Mouse (Mus musculus): Measurements from ENCODE around the gene 4930595D18Rik. TPM values are rescaled to one million over a fixed set of nuclear protein-coding genes. Genes with fewer than 3 reads are reported as not detected.

4930595D18Rik gene
- total RNA-seq, 1 experiment from 2014 or later = not detected

GRCm38 (mm10) chr12:111181848-111182247 lies 2.4 kb downstream of the 4930595D18Rik start:
- ATAC-seq (replicated peaks in 1 of 2; ENCODE audit: insufficient read depth in 1 of 2, low FRiP score in 2 of 2, low TSS enrichment in 1 of 2, low read depth in 1 of 2, poor library complexity in 2 of 2, severe bottlenecking in 2 of 2) = no peak

- no peak for ATAC-seq (replicated peaks in 1 of 2; ENCODE audit: insufficient read depth in 1 of 2, low FRiP score in 2 of 2, low TSS enrichment in 1 of 2, low read depth in 1 of 2, poor library complexity in 2 of 2, severe bottlenecking in 2 of 2)
Observed at GRCm38 (mm10) chr12:111178772-111179171, 5.5 kb downstream of the 4930595D18Rik start.

- ATAC-seq (replicated peaks in 1 of 2; ENCODE audit: insufficient read depth in 1 of 2, low FRiP score in 2 of 2, low TSS enrichment in 1 of 2, low read depth in 1 of 2, poor library complexity in 2 of 2, severe bottlenecking in 2 of 2) = no peak
Observed at GRCm38 (mm10) chr12:111168891-111169290, 15.4 kb downstream of the 4930595D18Rik start.

- ATAC-seq (replicated peaks in 1 of 2; ENCODE audit: insufficient read depth in 1 of 2, low FRiP score in 2 of 2, low TSS enrichment in 1 of 2, low read depth in 1 of 2, poor library complexity in 2 of 2, severe bottlenecking in 2 of 2) = no peak
Observed at GRCm38 (mm10) chr12:111166681-111167289, 17.5 kb downstream of the 4930595D18Rik start.

GRCm38 (mm10) chr12:111165831-111166591 lies 18.3 kb downstream of the 4930595D18Rik start, which contains the start of gene Traf3:
Gene Traf3 (plus strand): TSS chr12:111166370.
- 0 out of 4 replicates have a peak, but pooled peaks of 1 of the 2 experiments have one; percentile 14 for ATAC-seq (replicated peaks in 1 of 2; ENCODE audit: insufficient read depth in 1 of 2, low FRiP score in 2 of 2, low TSS enrichment in 1 of 2, low read depth in 1 of 2, poor library complexity in 2 of 2, severe bottlenecking in 2 of 2)

GRCm38 (mm10) chr12:111165146-111165812 lies 19.0 kb downstream of the 4930595D18Rik start:
- peak in 1 of 2 experiments; percentile 39; a peak in 2 of 4 replicates for ATAC-seq (replicated peaks in 1 of 2; ENCODE audit: insufficient read depth in 1 of 2, low FRiP score in 2 of 2, low TSS enrichment in 1 of 2, low read depth in 1 of 2, poor library complexity in 2 of 2, severe bottlenecking in 2 of 2)

GRCm38 (mm10) chr12:111164310-111164751 lies 20.0 kb downstream of the 4930595D18Rik start:
- ATAC-seq (replicated peaks in 1 of 2; ENCODE audit: insufficient read depth in 1 of 2, low FRiP score in 2 of 2, low TSS enrichment in 1 of 2, low read depth in 1 of 2, poor library complexity in 2 of 2, severe bottlenecking in 2 of 2) = peak; percentile 74 to 81

- no peak for ATAC-seq (replicated peaks in 1 of 2; ENCODE audit: insufficient read depth in 1 of 2, low FRiP score in 2 of 2, low TSS enrichment in 1 of 2, low read depth in 1 of 2, poor library complexity in 2 of 2, severe bottlenecking in 2 of 2)
Observed at GRCm38 (mm10) chr12:111162312-111163061, 21.8 kb downstream of the 4930595D18Rik start.

- ATAC-seq (replicated peaks in 1 of 2; ENCODE audit: insufficient read depth in 1 of 2, low FRiP score in 2 of 2, low TSS enrichment in 1 of 2, low read depth in 1 of 2, poor library complexity in 2 of 2, severe bottlenecking in 2 of 2) = no peak
Observed at GRCm38 (mm10) chr12:111161943-111162311, 22.4 kb downstream of the 4930595D18Rik start.

- ATAC-seq (replicated peaks in 1 of 2; ENCODE audit: insufficient read depth in 1 of 2, low FRiP score in 2 of 2, low TSS enrichment in 1 of 2, low read depth in 1 of 2, poor library complexity in 2 of 2, severe bottlenecking in 2 of 2) = no peak
Observed at GRCm38 (mm10) chr12:111160871-111161270, 23.4 kb downstream of the 4930595D18Rik start.

- peak; percentile 68 to 72 for ATAC-seq (replicated peaks in 1 of 2; ENCODE audit: insufficient read depth in 1 of 2, low FRiP score in 2 of 2, low TSS enrichment in 1 of 2, low read depth in 1 of 2, poor library complexity in 2 of 2, severe bottlenecking in 2 of 2)
Observed at GRCm38 (mm10) chr12:111159659-111160428, 24.4 kb downstream of the 4930595D18Rik start.

GRCm38 (mm10) chr12:111155756-111156155 lies 28.5 kb downstream of the 4930595D18Rik start:
- ATAC-seq (replicated peaks in 1 of 2; ENCODE audit: insufficient read depth in 1 of 2, low FRiP score in 2 of 2, low TSS enrichment in 1 of 2, low read depth in 1 of 2, poor library complexity in 2 of 2, severe bottlenecking in 2 of 2) = no peak

GRCm38 (mm10) chr12:111154641-111155040 lies 29.6 kb downstream of the 4930595D18Rik start:
- ATAC-seq (replicated peaks in 1 of 2; ENCODE audit: insufficient read depth in 1 of 2, low FRiP score in 2 of 2, low TSS enrichment in 1 of 2, low read depth in 1 of 2, poor library complexity in 2 of 2, severe bottlenecking in 2 of 2) = no peak

GRCm38 (mm10) chr12:111153946-111154345 lies 30.3 kb downstream of the 4930595D18Rik start:
- ATAC-seq (replicated peaks in 1 of 2; ENCODE audit: insufficient read depth in 1 of 2, low FRiP score in 2 of 2, low TSS enrichment in 1 of 2, low read depth in 1 of 2, poor library complexity in 2 of 2, severe bottlenecking in 2 of 2) = no peak

- ATAC-seq (replicated peaks in 1 of 2; ENCODE audit: insufficient read depth in 1 of 2, low FRiP score in 2 of 2, low TSS enrichment in 1 of 2, low read depth in 1 of 2, poor library complexity in 2 of 2, severe bottlenecking in 2 of 2) = peak in 1 of 2 experiments; percentile 32; a peak in 1 of 4 replicates
Observed at GRCm38 (mm10) chr12:111152981-111153710, 31.1 kb downstream of the 4930595D18Rik start.

- ATAC-seq (replicated peaks in 1 of 2; ENCODE audit: insufficient read depth in 1 of 2, low FRiP score in 2 of 2, low TSS enrichment in 1 of 2, low read depth in 1 of 2, poor library complexity in 2 of 2, severe bottlenecking in 2 of 2) = no peak
Observed at GRCm38 (mm10) chr12:111152579-111152978, 31.7 kb downstream of the 4930595D18Rik start.

All from hematopoietic stem cell, adult 5-6 weeks (primary cell).